Mouse (Mus musculus): ENCODE results near the gene Pim3. TPM values are rescaled to one million over a fixed set of nuclear protein-coding genes. Genes with fewer than 3 reads are reported as not detected.

Pim3 gene
- total and polyA plus RNA-seq, 3 experiments, result 11.4 to 26.0 (median 19.0) TPM

DNA sequence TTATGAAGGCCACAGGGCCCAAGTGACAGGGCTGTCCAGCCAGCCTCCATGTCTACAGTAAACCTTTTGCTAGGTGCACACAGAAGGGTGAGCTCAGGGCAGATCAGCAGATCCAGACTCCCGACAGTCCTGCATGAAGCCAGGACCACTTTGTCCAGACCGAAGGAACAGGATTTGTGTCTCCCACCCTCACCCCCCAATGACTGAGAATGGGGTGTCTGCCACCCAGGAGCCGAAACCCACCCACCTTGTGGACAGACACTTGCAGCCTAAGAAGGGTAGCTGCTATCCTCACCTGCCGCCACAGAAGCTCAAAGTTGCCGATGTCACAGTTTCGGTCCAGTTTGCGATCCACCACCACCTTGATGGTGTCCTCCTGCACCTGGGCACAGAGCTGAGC lies 53.1 kb downstream of the Pim3 start:
- no peak overlapping the region for H3K4me2 ChIP-seq (ENCODE audit: insufficient read depth, low read depth, poor library complexity, severe bottlenecking)
- in situ Hi-C loops (cut with MboI; ENCODE audit: low pct_ligation_motif_present, low pct_unique_long_range_greater_than_20kb, low sequenced_read_pairs) (no loop called here), dilution Hi-C loops (cut with MboI; ENCODE audit: extremely low pct_ligation_motif_present, extremely low pct_unique_long_range_greater_than_20kb, low sequenced_read_pairs) (no loop called here)
- H3K27me3 ChIP-seq (replicated peaks), result peaks cover 52% of the 10 kb centered on the region
- no peak for DNase-seq (ENCODE audit: extremely low read depth)
- TF ChIP-seq POLR2A (IDR thresholded peaks at IDR 0.05; ENCODE audit: low read depth, low read length) (no peak), ZNF384 (IDR thresholded peaks at IDR 0.05; ENCODE audit: low read depth, low read length) (no peak), NRF1 (IDR thresholded peaks at IDR 0.05; ENCODE audit: low read depth, low read length) (no peak), ZKSCAN1 (IDR thresholded peaks at IDR 0.05; ENCODE audit: borderline replicate concordance, low read depth, low read length) (no peak), E2F4 (IDR thresholded peaks at IDR 0.05; ENCODE audit: insufficient replicate concordance, low read depth, low read length) (no peak), MXI1 (IDR thresholded peaks at IDR 0.05; ENCODE audit: low read depth, low read length) (no peak), RAD21 (IDR thresholded peaks at IDR 0.05; ENCODE audit: low read depth, low read length) (no peak), EP300 (IDR thresholded peaks at IDR 0.05; ENCODE audit: low read length) (no peak), ETS1 (conservative IDR thresholded peaks at IDR 0.05; ENCODE audit: low read depth, low read length) (no peak), MEF2A (IDR thresholded peaks at IDR 0.05; ENCODE audit: borderline replicate concordance, low read depth, low read length) (no peak), GABPA (IDR thresholded peaks at IDR 0.05; ENCODE audit: insufficient replicate concordance, low read depth, low read length) (no peak), HCFC1 (IDR thresholded peaks at IDR 0.05; ENCODE audit: low read depth, low read length) (no peak), MYC (IDR thresholded peaks at IDR 0.05; ENCODE audit: low read depth, low read length) (no peak), MAZ (IDR thresholded peaks at IDR 0.05; ENCODE audit: low read depth, low read length) (no peak), CHD1 (IDR thresholded peaks at IDR 0.05; ENCODE audit: low read depth, low read length) (no peak), CTCF (conservative IDR thresholded peaks at IDR 0.05 in 1 of 2, IDR thresholded peaks at IDR 0.05 in 1 of 2; ENCODE audit: low read depth in 2 of 2, low read length in 2 of 2) (no peak), SIN3A (IDR thresholded peaks at IDR 0.05; ENCODE audit: low read length) (no peak)
- peaks cover 0 to 5% of the 10 kb centered on the region in 2 experiments; a peak in 1 of 4 replicates for H3K4me1 ChIP-seq (ENCODE audit: control insufficient read depth in 1 of 2, insufficient read depth in 2 of 2)
- no peak overlapping the region for H3K27ac ChIP-seq (ENCODE audit: insufficient read depth, low read depth)
- H3K79me2 ChIP-seq (replicated peaks; ENCODE audit: control insufficient read depth, extremely low read depth, insufficient read depth, poor library complexity, severe bottlenecking), result no peaks in the 10 kb centered on the region
- H3K36me3 ChIP-seq (replicated peaks in 1 of 2; ENCODE audit: control insufficient read depth in 1 of 2, insufficient read depth in 1 of 2, low read length in 1 of 2), result no peaks in the 10 kb centered on the region
- no peaks in the 10 kb centered on the region for H3K9me3 ChIP-seq (replicated peaks; ENCODE audit: low read length)
- no peak overlapping the region for H3K4me3 ChIP-seq (replicated peaks in 1 of 3; ENCODE audit: low read depth in 2 of 3, low read length in 2 of 3, poor library complexity in 1 of 3)
- no peak overlapping the region for H3K9ac ChIP-seq (ENCODE audit: insufficient read depth, low read depth)

Other genes with a start within 250 kb of the Pim3 start
- gene Brd1, start 128.0 kb upstream of the Pim3 start, total RNA-seq (2012; rRNA removed), result 15.9 and 16.2 TPM in 2 replicates
- gene Brd1, start 128.0 kb upstream of the Pim3 start, total RNA-seq (2014; rRNA removed), result 11.7 and 13.6 TPM in 2 replicates
- gene Brd1, start 128.0 kb upstream of the Pim3 start, polyA plus RNA-seq (2012; ENCODE audit: insufficient read length, low read depth), result 17.7 and 19.1 TPM in 2 replicates
- gene Zbed4, start 110.5 kb upstream of the Pim3 start, total RNA-seq (2012; rRNA removed), result 13.8 and 16.7 TPM in 2 replicates
- 16.7 TPM in 2 replicates for gene Zbed4, start 110.5 kb upstream of the Pim3 start, total RNA-seq (2014; rRNA removed)
- 9.9 and 11.0 TPM in 2 replicates for gene Zbed4, start 110.5 kb upstream of the Pim3 start, polyA plus RNA-seq (2012; ENCODE audit: insufficient read length, low read depth)
- 10.3 and 10.7 TPM in 2 replicates for gene Alg12, start 42.9 kb upstream of the Pim3 start, total RNA-seq (2012; rRNA removed)
- 7.5 and 8.1 TPM in 2 replicates for gene Alg12, start 42.9 kb upstream of the Pim3 start, total RNA-seq (2014; rRNA removed)
- gene Alg12, start 42.9 kb upstream of the Pim3 start, polyA plus RNA-seq (2012; ENCODE audit: insufficient read length, low read depth), result 7.1 and 8.5 TPM in 2 replicates
- 85.0 and 150 TPM in 2 replicates for gene Creld2, start 42.5 kb upstream of the Pim3 start, total RNA-seq (2012; rRNA removed)
- gene Creld2, start 42.5 kb upstream of the Pim3 start, total RNA-seq (2014; rRNA removed), result 63.6 and 67.6 TPM in 2 replicates
- gene Creld2, start 42.5 kb upstream of the Pim3 start, polyA plus RNA-seq (2012; ENCODE audit: insufficient read length, low read depth), result 93.8 and 107 TPM in 2 replicates
- gene Ttll8, start 92.2 kb downstream of the Pim3 start, total RNA-seq (2012; rRNA removed), result not detected in 2 replicates
- not detected in 2 replicates for gene Ttll8, start 92.2 kb downstream of the Pim3 start, total RNA-seq (2014; rRNA removed)
- gene Ttll8, start 92.2 kb downstream of the Pim3 start, polyA plus RNA-seq (2012; ENCODE audit: insufficient read length, low read depth), result not detected in 2 replicates
- gene Mlc1, start 116.8 kb downstream of the Pim3 start, total RNA-seq (2012; rRNA removed), result not detected in 2 replicates
- not detected in 2 replicates for gene Mlc1, start 116.8 kb downstream of the Pim3 start, total RNA-seq (2014; rRNA removed)
- gene Mlc1, start 116.8 kb downstream of the Pim3 start, polyA plus RNA-seq (2012; ENCODE audit: insufficient read length, low read depth), result not detected in 2 replicates
- not detected in 2 replicates for gene Mov10l1, start 120.7 kb downstream of the Pim3 start, total RNA-seq (2012; rRNA removed)
- not detected in 2 replicates for gene Mov10l1, start 120.7 kb downstream of the Pim3 start, total RNA-seq (2014; rRNA removed)
- not detected in 2 replicates for gene Mov10l1, start 120.7 kb downstream of the Pim3 start, polyA plus RNA-seq (2012; ENCODE audit: insufficient read length, low read depth)
- gene Panx2, start 197.5 kb downstream of the Pim3 start, total RNA-seq (2012; rRNA removed), result not detected in 2 replicates
- not detected in 2 replicates for gene Panx2, start 197.5 kb downstream of the Pim3 start, total RNA-seq (2014; rRNA removed)
- not detected in 2 replicates for gene Panx2, start 197.5 kb downstream of the Pim3 start, polyA plus RNA-seq (2012; ENCODE audit: insufficient read length, low read depth)
- 70.6 and 74.7 TPM in 2 replicates for gene Trabd, start 212.9 kb downstream of the Pim3 start, total RNA-seq (2012; rRNA removed)
- gene Trabd, start 212.9 kb downstream of the Pim3 start, total RNA-seq (2014; rRNA removed), result 38.0 and 39.2 TPM in 2 replicates
- 49.5 and 53.5 TPM in 2 replicates for gene Trabd, start 212.9 kb downstream of the Pim3 start, polyA plus RNA-seq (2012; ENCODE audit: insufficient read length, low read depth)
- 6.5 and 11.7 TPM in 2 replicates for gene Selenoo, start 226.9 kb downstream of the Pim3 start, total RNA-seq (2012; rRNA removed)
- 8.0 and 8.7 TPM in 2 replicates for gene Selenoo, start 226.9 kb downstream of the Pim3 start, total RNA-seq (2014; rRNA removed)
- 2.3 and 3.7 TPM in 2 replicates for gene Selenoo, start 226.9 kb downstream of the Pim3 start, polyA plus RNA-seq (2012; ENCODE audit: insufficient read length, low read depth)

Data from CH12.LX (cell line).